Mouse (Mus musculus): ENCODE results near the gene Hpcal1. TPM values are rescaled to one million over a fixed set of nuclear protein-coding genes. Genes with fewer than 3 reads are reported as not detected.
A peak's percentile ranks its signal among the peaks of the same experiment; 100 is the strongest.

Hpcal1 gene
- total RNA-seq, 2 experiments from 2014 or later, result 26.4 to 27.1 TPM

DNA sequence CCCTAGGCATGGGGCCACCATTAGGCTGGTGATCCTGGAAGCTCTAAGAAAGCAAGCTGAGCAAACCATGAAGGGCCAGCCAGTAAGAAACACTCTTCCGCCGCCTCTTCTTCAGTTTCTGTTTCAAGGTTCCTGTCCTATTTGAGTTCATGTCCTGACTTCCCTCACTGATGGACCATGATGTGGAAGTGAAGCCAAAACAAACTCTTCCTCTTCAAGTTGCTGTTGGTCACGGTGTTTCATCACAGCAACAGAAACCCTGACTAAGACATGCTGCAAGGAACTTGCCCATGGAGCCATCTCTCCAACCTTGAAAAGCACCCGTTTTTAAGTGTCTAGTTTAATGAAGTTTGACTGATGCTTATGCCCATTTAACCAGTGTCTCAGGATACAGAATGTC is 11.1 kb upstream of the Hpcal1 start:
- no peak for DNase-seq
- intact Hi-C loops (cut with DNase I), result loop anchor here (10.0 kb wide), 1 partner anchor 315 kb away; no protein-coding TSS in a partner anchor

DNA sequence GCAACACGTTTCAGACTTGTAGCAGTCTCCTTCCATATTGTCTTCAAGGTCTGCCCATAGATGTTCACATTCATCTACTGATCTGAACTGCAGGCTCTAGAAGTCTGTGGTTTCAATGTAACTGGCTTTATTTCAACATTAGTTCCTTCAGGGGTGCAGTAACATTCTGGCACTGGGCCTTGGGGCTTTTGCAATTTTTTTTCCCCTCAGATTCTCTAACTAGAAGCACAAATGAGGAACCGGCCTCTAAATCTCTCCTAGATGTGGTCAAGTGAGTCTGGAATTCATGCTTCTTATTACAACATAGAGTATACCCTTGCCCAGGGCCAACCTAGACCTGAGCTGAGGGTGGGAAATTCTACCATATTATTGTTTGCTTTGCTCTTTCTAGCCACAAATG is 8.5 kb upstream of the Hpcal1 start:
- intact Hi-C loops (cut with DNase I), result no loop called here
- DNase-seq, result no peak

- no peak for DNase-seq
- intact Hi-C loops (cut with DNase I), result no loop called here
These were observed 6.3 kb upstream of the Hpcal1 start for GRCm38 (mm10) chr12:17684315-17684714.

- intact Hi-C loops (cut with DNase I), result no loop called here
- DNase-seq, result no peak
These were observed 4.5 kb upstream of the Hpcal1 start for GRCm38 (mm10) chr12:17686116-17686515.

- DNase-seq, result no peak
- intact Hi-C loops (cut with DNase I), result no loop called here
These were observed 1.7 kb upstream of the Hpcal1 start for GRCm38 (mm10) chr12:17688913-17689312.

DNA sequence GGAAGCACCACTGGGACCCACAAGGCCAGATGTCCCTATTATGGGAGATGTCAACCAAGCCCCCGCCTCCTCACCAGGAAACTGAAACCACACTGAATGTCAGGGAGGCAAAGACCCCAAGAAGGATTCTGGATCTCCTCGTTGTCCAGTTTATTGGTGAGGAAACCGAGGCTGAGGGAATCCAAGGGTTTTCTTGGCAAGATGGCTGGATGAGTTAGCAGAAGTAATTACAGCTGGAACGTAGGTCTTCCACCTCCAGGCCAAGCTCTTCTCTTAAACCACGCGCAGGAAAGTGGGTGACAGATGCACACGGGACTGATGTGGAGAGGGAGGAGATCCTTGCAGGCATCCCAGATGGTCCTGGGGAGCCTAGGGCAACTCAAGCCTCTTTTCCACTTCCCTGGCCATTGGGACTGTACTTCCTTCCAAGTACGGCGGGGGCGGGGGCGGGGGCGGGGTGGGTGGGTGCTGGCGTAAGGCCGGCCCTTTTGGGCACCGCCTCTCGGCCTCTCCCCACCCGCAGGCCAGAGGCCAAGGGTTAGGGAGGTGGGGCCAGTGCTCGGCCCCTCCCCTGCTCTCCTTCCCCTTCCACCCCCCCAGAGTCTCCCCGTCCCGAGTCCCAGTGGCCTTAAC is 609 bp upstream of the Hpcal1 start:
- DNase-seq, result no peak
- intact Hi-C loops (cut with DNase I), result loop anchor here (5.0 kb wide), 5 partner anchors 37 to 133 kb away; no protein-coding TSS in a partner anchor

DNA sequence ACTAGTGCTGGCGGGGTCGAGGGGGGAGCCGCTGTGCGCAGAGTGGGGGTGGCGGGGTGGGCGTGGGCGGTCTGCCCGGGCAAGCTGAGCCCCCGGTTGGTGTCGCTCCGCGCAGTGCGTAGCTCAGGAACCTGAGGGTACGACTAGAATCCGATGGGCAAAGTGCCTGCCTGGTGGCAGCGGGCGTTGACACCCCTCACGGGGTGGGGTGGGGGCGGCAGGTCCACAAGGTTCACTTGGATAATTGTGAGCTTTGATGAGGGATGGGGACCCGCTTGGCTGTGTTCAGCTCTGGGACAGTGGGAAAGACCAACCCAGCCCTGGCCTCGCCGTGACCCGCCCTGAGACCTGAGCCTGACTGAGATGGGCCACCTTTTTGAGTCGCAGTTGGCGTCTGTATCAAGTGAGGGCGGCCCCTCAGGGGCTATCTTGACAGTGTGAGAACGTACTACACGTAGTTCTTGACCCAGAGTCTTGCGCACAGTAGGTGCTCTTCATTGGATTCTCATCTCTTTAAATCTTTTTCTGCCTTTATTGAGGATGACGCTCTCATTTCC is 742 bp downstream of the Hpcal1 start:
- peak; percentile 23 to 30 for DNase-seq
- intact Hi-C loops (cut with DNase I), result loop anchor here (5.0 kb wide), 5 partner anchors 36 to 134 kb away; no protein-coding TSS in a partner anchor

DNA sequence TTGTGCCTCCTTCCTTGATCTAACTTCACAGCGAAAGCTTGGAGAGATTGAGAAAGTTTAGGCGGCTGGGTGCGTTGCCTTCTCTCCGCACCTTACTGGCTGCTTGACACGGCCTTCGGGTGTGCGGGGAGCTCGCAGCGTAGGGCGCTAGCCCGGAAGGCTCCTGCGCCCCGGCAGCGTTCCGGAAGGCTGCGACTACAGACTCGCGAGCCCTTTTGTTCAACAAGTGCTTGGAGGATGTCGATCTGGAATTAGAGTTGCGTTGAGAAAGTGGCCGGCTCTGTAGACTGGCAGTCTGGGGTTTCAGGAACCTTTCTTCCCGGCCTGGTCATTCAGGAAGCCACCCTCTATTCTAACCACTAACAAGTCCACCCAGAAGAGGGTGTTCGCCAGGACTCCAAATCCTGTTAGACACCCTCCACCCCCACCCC is 1.2 kb downstream of the Hpcal1 start:
- DNase-seq, result peak; percentile 47 to 49
- intact Hi-C loops (cut with DNase I), result loop anchor here (5.0 kb wide), 5 partner anchors 35 to 135 kb away; no protein-coding TSS in a partner anchor

DNA sequence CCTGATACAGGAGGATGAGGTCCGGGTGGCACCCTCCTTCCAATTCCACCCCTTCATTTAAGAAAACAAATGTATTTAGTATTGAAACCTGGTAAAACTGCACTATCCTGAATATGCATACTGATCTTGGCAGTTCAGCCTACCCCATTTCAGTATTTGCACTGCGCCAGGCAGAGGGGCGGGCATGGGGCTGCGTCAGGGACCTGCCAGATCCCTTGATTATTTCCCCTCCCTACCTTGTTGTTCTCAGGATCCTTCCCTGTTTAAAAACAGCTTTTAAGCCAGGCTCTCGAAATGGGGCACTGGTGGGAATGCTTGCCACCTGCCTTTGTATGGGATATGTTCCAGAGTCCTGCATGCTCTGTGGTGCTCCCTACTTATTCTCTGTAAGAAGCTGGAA is 1.7 kb downstream of the Hpcal1 start:
- intact Hi-C loops (cut with DNase I), result loop anchor here (5.0 kb wide), 5 partner anchors 35 to 135 kb away; no protein-coding TSS in a partner anchor
- DNase-seq, result no peak

DNA sequence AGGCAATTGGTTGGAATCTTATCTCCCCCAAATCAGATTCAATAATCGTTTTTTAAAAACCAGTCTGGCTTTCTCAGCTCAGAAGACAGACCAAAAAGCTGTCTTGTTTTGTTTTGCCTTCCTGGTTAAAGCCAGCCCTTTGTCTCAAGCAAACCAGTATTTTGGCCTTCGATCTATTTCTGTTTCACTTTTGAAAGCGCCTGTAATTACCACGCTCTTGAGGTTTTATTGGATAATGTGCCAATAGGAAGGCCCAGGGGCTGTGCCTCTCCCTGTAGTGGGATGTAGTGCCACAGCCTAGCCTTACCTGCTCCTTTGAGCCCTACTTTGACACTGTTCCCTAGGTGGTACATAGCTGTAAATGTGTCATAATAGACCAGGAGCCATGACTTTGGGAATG is 2.3 kb downstream of the Hpcal1 start:
- intact Hi-C loops (cut with DNase I), result loop anchor here (5.0 kb wide), 5 partner anchors 34 to 136 kb away; no protein-coding TSS in a partner anchor
- DNase-seq, result no peak

DNA sequence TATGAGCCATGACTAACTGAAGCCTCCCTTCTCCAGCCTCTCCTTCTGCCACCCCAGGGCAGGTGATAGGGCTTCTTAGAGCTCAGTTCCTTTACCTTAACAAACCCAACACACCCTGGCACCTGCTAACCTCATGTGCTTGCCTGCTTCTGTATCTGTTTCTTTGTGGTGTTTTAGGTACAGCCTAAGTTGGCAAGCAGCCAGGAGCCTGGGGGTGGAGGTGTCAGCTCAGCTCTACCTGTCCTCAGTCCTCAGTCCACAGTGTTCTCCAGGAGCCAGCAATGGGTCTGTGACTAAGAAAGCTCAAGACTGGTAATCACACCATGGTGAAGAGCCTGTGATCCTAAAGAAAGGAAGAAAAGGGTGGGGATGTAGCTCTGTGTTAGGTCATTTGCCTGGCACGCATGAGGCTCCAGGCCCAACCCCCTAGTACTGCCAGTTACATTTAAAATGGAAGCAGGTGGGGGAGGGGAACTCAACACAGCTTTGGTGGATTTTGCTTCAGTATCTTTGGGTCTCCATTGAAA is 4.0 kb downstream of the Hpcal1 start:
- intact Hi-C loops (cut with DNase I), result loop anchor here (5.0 kb wide), 5 partner anchors 33 to 137 kb away; no protein-coding TSS in a partner anchor

DNA sequence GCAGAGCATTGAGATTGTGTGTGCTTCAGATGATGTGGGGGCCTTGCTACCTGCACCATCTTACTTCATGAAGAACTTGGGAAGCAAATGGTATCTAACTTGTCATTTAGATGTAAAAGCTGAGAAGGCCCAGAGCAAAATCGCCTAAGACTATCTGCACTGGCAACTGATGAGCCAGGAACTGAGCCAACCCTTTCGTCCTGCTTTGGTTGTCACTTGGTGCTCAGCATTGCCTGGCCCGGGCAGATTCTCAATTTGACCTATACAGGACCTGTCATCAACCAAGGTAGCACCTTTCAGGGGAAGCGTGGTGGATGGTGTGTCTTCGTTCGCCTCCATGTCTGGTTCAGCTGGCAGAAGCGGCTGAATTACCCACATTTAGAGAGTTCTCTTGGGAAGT is 5.7 kb downstream of the Hpcal1 start:
- intact Hi-C loops (cut with DNase I), result no loop called here
- no peak for DNase-seq

More for the DNA sequence above, 4.0 kb downstream of the Hpcal1 start:
- DNase-seq, result no peak

DNA sequence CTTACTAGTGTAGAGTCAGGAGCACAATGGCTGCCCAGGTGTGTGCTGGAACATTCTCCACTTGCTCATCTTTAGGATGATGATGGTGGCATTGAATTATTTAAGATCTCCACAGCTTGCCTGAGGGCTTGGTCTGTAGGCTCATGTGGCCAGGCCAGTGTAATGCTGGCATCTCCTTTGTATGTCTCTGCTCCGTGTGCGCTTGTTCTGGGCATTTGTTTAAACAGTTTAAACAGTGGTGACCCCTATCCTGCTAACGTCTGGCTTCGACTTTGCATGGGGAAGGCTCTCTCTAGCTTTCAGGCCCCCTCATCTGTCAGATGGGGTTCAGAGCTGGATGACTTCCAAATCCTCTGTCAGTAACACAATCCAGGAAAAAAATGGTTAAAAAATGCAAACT is 8.3 kb downstream of the Hpcal1 start:
- DNase-seq, result no peak
- intact Hi-C loops (cut with DNase I), result no loop called here

GRCm38 (mm10) chr12:17699480-17699879 is 8.8 kb downstream of the Hpcal1 start:
- no peak for DNase-seq
- intact Hi-C loops (cut with DNase I), result no loop called here

DNA sequence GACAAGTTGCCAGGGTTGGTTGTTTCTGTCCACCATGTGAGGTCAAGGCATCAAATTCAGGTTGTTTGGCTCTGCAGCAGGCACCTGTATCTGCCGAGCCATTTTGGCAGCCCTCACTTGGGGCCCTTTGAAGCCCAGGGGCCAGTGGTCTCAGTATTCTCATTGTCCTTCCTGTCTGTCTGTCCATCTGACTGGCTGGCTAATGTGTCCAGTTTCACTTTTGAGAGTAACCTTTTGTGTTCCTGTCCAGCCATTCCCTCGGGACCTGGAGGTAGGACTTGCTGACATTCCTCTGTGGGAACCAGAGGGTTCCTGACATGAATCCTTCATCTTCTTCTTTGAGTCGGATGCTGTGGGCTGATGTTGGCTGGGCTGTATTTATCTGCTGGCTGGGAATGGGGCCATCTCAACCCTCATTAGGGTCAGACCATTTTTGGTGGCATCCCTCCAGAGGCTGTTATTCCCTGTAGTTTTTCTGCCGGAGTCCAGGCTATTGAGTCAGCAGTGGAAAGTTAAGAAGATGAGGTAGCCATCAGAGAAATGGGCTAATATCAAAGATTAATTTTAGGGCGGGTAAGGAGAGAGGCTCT is 10.6 kb downstream of the Hpcal1 start:
- intact Hi-C loops (cut with DNase I), result no loop called here
- DNase-seq, result no peak

DNA sequence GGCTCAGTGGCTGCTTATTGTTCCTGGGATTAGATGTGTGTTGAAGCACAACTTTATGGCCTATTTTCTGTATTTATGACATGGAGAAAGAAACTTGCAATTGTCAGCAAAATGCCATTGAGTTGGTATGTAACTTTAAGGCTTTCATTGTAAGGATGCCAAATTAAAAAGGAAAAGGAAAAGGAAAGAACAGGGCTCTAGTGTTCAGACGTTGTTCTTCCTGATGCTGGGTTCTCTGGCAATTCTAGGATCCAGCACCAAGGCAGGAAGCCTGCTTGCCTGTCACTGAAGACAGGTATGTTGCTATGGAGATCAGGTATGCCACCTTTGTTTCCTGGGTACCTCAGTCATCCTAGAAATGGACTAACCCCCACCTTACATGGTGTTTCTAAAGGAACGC is 11.1 kb downstream of the Hpcal1 start:
- intact Hi-C loops (cut with DNase I), result no loop called here
- no peak for DNase-seq

GRCm38 (mm10) chr12:17702257-17702943 is 11.7 kb downstream of the Hpcal1 start:
- intact Hi-C loops (cut with DNase I), result no loop called here
- no peak for DNase-seq

DNA sequence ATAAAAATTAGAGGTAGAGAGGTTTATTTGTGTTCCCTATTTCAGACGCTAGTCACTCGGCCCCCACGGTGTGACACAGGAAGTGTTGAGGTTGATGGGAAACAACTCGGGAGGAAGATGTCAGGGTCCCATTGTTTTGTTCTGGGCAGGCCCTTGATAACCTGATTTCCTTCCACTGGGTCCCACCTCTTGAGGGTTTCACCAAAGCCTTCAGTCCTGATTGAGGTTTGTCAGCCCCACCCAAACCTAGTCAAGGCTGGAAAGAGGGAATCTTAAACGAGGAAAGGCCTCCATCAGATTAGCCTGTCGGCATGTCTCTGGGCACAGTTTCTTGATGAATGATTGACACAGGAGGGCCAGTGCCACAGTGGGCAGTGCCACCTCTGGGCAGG is 12.3 kb downstream of the Hpcal1 start:
- DNase-seq, result no peak
- intact Hi-C loops (cut with DNase I), result no loop called here

- intact Hi-C loops (cut with DNase I), result no loop called here
- no peak for DNase-seq
These were observed 13.2 kb downstream of the Hpcal1 start for GRCm38 (mm10) chr12:17703866-17704265.

DNA sequence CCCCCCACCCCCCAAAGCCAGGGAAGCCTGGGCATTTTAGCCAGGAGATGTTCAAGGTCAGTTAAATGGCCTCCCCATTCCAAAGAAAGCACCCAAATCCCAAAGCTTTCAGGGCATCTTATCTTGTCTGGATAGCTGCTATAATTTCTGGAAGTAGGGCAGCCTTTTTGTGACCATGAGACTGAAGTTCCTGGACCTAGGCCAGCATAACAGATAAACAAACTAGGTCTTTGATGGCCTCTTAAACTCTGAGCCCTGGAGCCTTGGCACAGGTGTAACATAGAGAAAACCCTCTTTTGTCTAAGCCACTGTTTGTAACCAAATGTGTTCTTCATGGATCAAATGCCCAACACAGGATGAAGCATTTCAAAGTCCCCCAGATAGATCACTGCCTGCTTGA is 16.8 kb downstream of the Hpcal1 start:
- intact Hi-C loops (cut with DNase I), result loop anchor here (5.0 kb wide), 1 partner anchor 35 kb away; no protein-coding TSS in a partner anchor

DNA sequence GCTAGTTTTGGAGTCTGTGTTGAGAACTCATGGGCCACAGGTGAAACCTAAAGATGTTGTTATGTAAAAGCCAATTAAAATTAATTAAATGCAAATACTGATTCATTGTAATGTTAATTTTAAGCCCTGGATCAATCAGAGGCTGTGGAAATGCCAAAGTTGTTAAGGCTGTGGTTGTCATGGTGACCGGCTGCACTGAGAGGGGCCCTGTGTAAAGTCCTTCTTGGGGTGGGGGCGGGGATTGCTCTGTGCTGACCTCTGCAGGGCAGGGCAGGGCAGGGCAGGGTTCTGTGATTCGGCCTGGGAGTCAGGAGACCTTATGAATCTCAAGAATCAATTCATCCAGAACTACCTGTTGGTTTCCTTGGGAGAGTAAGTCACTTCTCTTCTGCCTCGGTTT is 18.8 kb downstream of the Hpcal1 start:
- no peak for DNase-seq
- intact Hi-C loops (cut with DNase I), result loop anchor here (5.0 kb wide), 1 partner anchor 33 kb away; no protein-coding TSS in a partner anchor

More for the DNA sequence above, 16.8 kb downstream of the Hpcal1 start:
- DNase-seq, result no peak

All from heart, postnatal 14 days (tissue).